Mouse (Mus musculus) kidney, adult 2 months (tissue): ENCODE results near the gene Tmem56. TPM values are rescaled to one million over a fixed set of nuclear protein-coding genes. Genes with fewer than 3 reads are reported as not detected.

Experiments
- DNase-seq: peaks from one replicate; pipeline ENCODE4 v3.0.0; 2021
- H3K27ac ChIP-seq: fragments of 200-500 bp; 2 replicates; pipeline ENCODE4 v1.5.1; 2012; ENCODE audit warnings: low read depth, low read length, control low read depth, inconsistent platforms; ENCODE audit not compliant: insufficient read depth
- H3K27me3 ChIP-seq: fragments of 200-500 bp; replicated peaks from 2 replicates; pipeline ENCODE4 v1.6.1; 2012; ENCODE audit warnings: mild to moderate bottlenecking, moderate library complexity, low read length, inconsistent platforms; ENCODE audit not compliant: control insufficient read depth, insufficient read depth
- H3K36me3 ChIP-seq: fragments of 200-500 bp; 2 replicates; pipeline ENCODE4 v1.6.1; 2012; ENCODE audit warnings: mild to moderate bottlenecking, moderate library complexity, low read length, inconsistent platforms; ENCODE audit not compliant: control insufficient read depth, insufficient read depth
- H3K4me1 ChIP-seq: fragments of 200-500 bp; 2 replicates; pipeline ENCODE4 v1.6.1; 2011; ENCODE audit warnings: low read length; ENCODE audit not compliant: control insufficient read depth, insufficient read depth
- H3K4me3 ChIP-seq: fragments of 200-500 bp; 2 replicates; pipeline ENCODE4 v1.5.1; 2011; ENCODE audit warnings: mild to moderate bottlenecking, low read depth, low read length, control low read depth; ENCODE audit not compliant: insufficient read depth
- CTCF ChIP-seq: fragments of 200-500 bp; conservative IDR thresholded peaks from 2 replicates; pipeline ENCODE4 v1.5.1; 2011; ENCODE audit warnings: low read depth, mild to moderate bottlenecking, control low read depth, low read length, moderate library complexity, mixed read lengths; ENCODE audit not compliant: insufficient read depth, insufficient read length
- POLR2A ChIP-seq: fragments of 200-500 bp; IDR thresholded peaks from one replicate; pipeline ENCODE4 v1.6.1; 2011; ENCODE audit warnings: low read depth, low read length, control low read depth
- WGBS: fragments of 180-500 bp; shearing (Covaris S2); methylation state at CpG from one replicate; pipeline ENCODE4 v1.1.7; 2018; 5-methylcytosine and 5-hydroxymethylcytosine counted together
- polyA plus RNA-seq: library from polyadenylated mRNA; depleted of rRNA; stranded (reverse); fragments of >200 nt; gene quantifications from 2 replicates; pipeline ENCODE4 v1.2.3, GENCODE M21; 2012

Tmem56 gene
- polyA plus RNA-seq, 1 experiment: 2.7 TPM

DNA sequence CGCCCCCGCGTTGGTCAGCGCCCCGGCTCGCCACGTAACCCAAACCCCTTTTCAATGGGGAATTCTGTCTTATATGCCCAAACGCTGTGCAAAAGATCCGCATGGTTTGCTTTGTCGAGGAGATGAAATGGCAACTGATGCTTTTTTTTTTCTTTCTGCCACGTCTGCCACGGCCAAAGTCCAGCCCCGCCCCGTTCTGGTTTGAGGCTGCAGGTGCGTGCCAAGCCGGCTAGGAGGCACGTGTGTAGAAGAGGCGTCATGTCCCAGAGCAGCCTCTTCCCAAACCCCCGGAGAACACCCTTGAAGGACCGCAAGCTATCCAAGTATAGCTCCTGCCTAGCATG lies 19.7 kb downstream of the Tmem56 start:
- WGBS: 3% methylated on average over 20 of the region's 20 CpGs
- no peak for TF ChIP-seq POLR2A
- TF ChIP-seq CTCF: no peak
- Histone ChIP-seq H3K27me3 (no peaks in the 10 kb centered on the region), H3K36me3 (no peaks in the 10 kb centered on the region), H3K4me3 (peak overlapping the region; percentile 68), H3K27ac (peak overlapping the region; percentile 87; the same call in 1 of the 2 replicates), H3K4me1 (peaks cover 5% of the 10 kb centered on the region; the same call in 1 of the 2 replicates)
- peak; percentile 92 for DNase-seq

DNA sequence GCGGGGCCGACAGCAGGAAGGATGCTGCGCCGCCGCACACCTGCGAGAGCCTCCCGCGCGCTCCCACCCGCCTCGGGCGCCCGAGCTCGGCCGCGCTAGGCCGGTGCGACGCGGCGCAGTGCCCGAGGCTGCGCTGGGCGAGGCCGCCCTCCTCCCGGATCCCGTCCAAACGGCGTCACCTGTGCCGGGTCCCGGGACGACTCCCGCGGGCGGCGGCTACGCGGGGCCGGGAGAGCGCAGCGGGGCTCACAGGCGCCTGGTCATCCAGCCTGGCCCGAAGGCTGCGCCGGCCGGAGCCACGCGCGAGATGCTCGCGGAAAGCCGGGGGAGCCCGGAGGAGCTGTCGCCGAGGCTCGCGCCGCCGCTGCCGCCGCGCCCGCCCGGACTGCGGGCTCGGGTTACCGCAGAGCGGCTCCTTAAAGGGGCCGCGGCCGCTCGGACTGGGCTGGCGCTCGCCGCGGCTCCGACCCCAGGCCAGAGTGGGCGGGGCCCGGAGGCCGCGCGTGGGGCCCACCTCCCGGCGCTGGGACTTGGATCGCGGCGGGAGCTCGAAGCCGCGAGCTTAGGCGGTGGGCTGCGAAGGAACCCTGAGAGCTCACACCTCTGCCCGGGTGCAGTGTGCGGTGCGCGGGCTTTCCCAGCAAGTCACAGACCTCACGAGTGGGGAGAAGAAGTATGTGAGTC lies 20.2 kb downstream of the Tmem56 start:
- H3K36me3 ChIP-seq: no peaks in the 10 kb centered on the region
- H3K27ac ChIP-seq: peak overlapping the region; percentile 87
- peaks cover 5% of the 10 kb centered on the region; the same call in 1 of the 2 replicates for H3K4me1 ChIP-seq
- peak overlapping the region; percentile 68 for H3K4me3 ChIP-seq
- peak; percentile 56 for DNase-seq
- TF ChIP-seq POLR2A (no peak), CTCF (no peak)
- 1% methylated on average over 97 of the region's 97 CpGs for WGBS
- H3K27me3 ChIP-seq: no peaks in the 10 kb centered on the region

GRCm38 (mm10) chr3:121261939-121262520 lies 20.9 kb downstream of the Tmem56 start:
- TF ChIP-seq CTCF: no peak
- no peak for TF ChIP-seq POLR2A
- DNase-seq: no peak
- WGBS: 18% methylated on average over 21 of the region's 21 CpGs
- Histone ChIP-seq H3K27me3 (no peaks in the 10 kb centered on the region), H3K27ac (peak overlapping the region; percentile 87; the same call in 1 of the 2 replicates), H3K4me3 (peak overlapping the region; percentile 68), H3K36me3 (no peaks in the 10 kb centered on the region), H3K4me1 (peaks cover 5% of the 10 kb centered on the region; the same call in 1 of the 2 replicates)

DNA sequence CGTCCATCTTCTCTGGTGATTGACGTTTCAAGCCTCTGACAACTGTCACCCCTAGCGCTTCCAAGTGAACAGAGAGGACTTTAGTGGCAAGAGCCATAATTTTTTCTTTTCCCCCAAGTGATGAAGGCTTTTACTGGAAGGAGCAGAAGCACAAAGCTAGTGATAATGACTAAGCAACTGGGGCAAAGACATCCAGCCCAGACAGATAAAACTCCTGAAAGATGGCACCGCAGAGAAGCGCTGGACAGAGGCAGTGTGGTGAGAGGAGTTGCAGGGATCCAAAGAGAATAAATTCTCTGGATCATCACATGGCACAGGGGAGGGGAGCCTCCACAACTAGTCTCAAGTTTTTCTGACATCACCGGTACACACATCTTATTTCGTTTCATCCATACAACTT lies 21.6 kb downstream of the Tmem56 start:
- Histone ChIP-seq H3K27ac (no peak overlapping the region), H3K4me1 (peaks cover 5% of the 10 kb centered on the region; the same call in 1 of the 2 replicates), H3K27me3 (no peaks in the 10 kb centered on the region), H3K36me3 (no peaks in the 10 kb centered on the region), H3K4me3 (no peak overlapping the region)
- TF ChIP-seq POLR2A: no peak
- TF ChIP-seq CTCF: no peak
- no peak for DNase-seq
- WGBS: 93% methylated on average over 7 of the region's 7 CpGs

GRCm38 (mm10) chr3:121260831-121261230 lies 22.1 kb downstream of the Tmem56 start:
- DNase-seq: no peak
- H3K4me3 ChIP-seq: no peak overlapping the region
- no peaks in the 10 kb centered on the region for H3K27me3 ChIP-seq
- TF ChIP-seq CTCF (no peak), POLR2A (no peak)
- no peak overlapping the region for H3K27ac ChIP-seq
- WGBS: 86% methylated on average over 1 of the region's 1 CpGs
- H3K36me3 ChIP-seq: no peaks in the 10 kb centered on the region
- H3K4me1 ChIP-seq: peaks cover 5% of the 10 kb centered on the region; the same call in 1 of the 2 replicates

GRCm38 (mm10) chr3:121260041-121260440 lies 22.9 kb downstream of the Tmem56 start:
- H3K4me3 ChIP-seq: no peak overlapping the region
- DNase-seq: no peak
- no peak for TF ChIP-seq CTCF
- TF ChIP-seq POLR2A: no peak
- H3K27me3 ChIP-seq: no peaks in the 10 kb centered on the region
- H3K27ac ChIP-seq: no peak overlapping the region
- 94% methylated on average over 7 of the region's 7 CpGs for WGBS
- peaks cover 5% of the 10 kb centered on the region; the same call in 1 of the 2 replicates for H3K4me1 ChIP-seq
- no peaks in the 10 kb centered on the region for H3K36me3 ChIP-seq
